Mouse (Mus musculus): ENCODE data around the gene Rdh16f2.
"Not testable (repeated sequence)": the region's sequence is repeated elsewhere in the genome, so short reads cannot be mapped to it uniquely, and the experiment has no call there.

The Rdh16f2 gene

GRCm38 (mm10) chr10:127866232-127866631 is at the start of gene Rdh16f2:
TSS of gene Rdh16f2 (plus strand) at chr10:127866474.
- no peak for DNase-seq (ENCODE audit: low read depth, low spot score)

GRCm38 (mm10) chr10:127817268-127817910 is 48.9 kb upstream of the Rdh16f2 start:
- not testable (repeated sequence) for DNase-seq (ENCODE audit: low read depth, low spot score)

GRCm38 (mm10) chr10:127821806-127822205 is 44.5 kb upstream of the Rdh16f2 start:
- not testable (repeated sequence) for DNase-seq (ENCODE audit: low read depth, low spot score)

GRCm38 (mm10) chr10:127825386-127825785 is 40.9 kb upstream of the Rdh16f2 start:
- no peak for DNase-seq (ENCODE audit: low read depth, low spot score)

GRCm38 (mm10) chr10:127829121-127829520 is 37.2 kb upstream of the Rdh16f2 start:
- DNase-seq (ENCODE audit: low read depth, low spot score) = no peak

- DNase-seq (ENCODE audit: low read depth, low spot score) = not testable (repeated sequence)
These were observed 32.1 kb upstream of the Rdh16f2 start for GRCm38 (mm10) chr10:127834186-127834585.

GRCm38 (mm10) chr10:127835292-127835691 is 31.0 kb upstream of the Rdh16f2 start:
- DNase-seq (ENCODE audit: low read depth, low spot score) = no peak

- not testable (repeated sequence) for DNase-seq (ENCODE audit: low read depth, low spot score)
These were observed 28.5 kb upstream of the Rdh16f2 start for GRCm38 (mm10) chr10:127837793-127838192.

- DNase-seq (ENCODE audit: low read depth, low spot score) = peak; percentile 52
These were observed 27.7 kb upstream of the Rdh16f2 start for GRCm38 (mm10) chr10:127838539-127838938.

- DNase-seq (ENCODE audit: low read depth, low spot score) = no peak
These were observed 25.5 kb upstream of the Rdh16f2 start for GRCm38 (mm10) chr10:127840776-127841175.

GRCm38 (mm10) chr10:127845945-127846344 is 20.3 kb upstream of the Rdh16f2 start:
- not testable (repeated sequence) for DNase-seq (ENCODE audit: low read depth, low spot score)

- no peak for DNase-seq (ENCODE audit: low read depth, low spot score)
These were observed 18.2 kb upstream of the Rdh16f2 start for GRCm38 (mm10) chr10:127848089-127848488.

GRCm38 (mm10) chr10:127849628-127850027 is 16.6 kb upstream of the Rdh16f2 start, which contains the start of gene Rdh19:
TSS of gene Rdh19 (plus strand) at chr10:127849928.
- no peak for DNase-seq (ENCODE audit: low read depth, low spot score)

GRCm38 (mm10) chr10:127856376-127856775 is 9.9 kb upstream of the Rdh16f2 start:
- DNase-seq (ENCODE audit: low read depth, low spot score) = no peak

- no peak for DNase-seq (ENCODE audit: low read depth, low spot score)
These were observed 1.3 kb upstream of the Rdh16f2 start for GRCm38 (mm10) chr10:127864931-127865330.

GRCm38 (mm10) chr10:127872484-127872883 is 6.2 kb downstream of the Rdh16f2 start:
- DNase-seq (ENCODE audit: low read depth, low spot score) = no peak

GRCm38 (mm10) chr10:127877681-127878080 is 11.4 kb downstream of the Rdh16f2 start:
- no peak for DNase-seq (ENCODE audit: low read depth, low spot score)

- no peak for DNase-seq (ENCODE audit: low read depth, low spot score)
These were observed 12.2 kb downstream of the Rdh16f2 start for GRCm38 (mm10) chr10:127878262-127879057.

GRCm38 (mm10) chr10:127879155-127879688 is 12.9 kb downstream of the Rdh16f2 start:
- no peak for DNase-seq (ENCODE audit: low read depth, low spot score)

GRCm38 (mm10) chr10:127881041-127881440 is 14.8 kb downstream of the Rdh16f2 start:
- no peak for DNase-seq (ENCODE audit: low read depth, low spot score)

GRCm38 (mm10) chr10:127886551-127886950 is 20.3 kb downstream of the Rdh16f2 start:
- no peak for DNase-seq (ENCODE audit: low read depth, low spot score)

- DNase-seq (ENCODE audit: low read depth, low spot score) = no peak
These were observed 20.7 kb downstream of the Rdh16f2 start for GRCm38 (mm10) chr10:127886971-127887370.
